Mouse (Mus musculus) lung, postnatal 0 days (tissue): Measurements from ENCODE around the gene Foxp4.

Source experiments
- CTCF ChIP-seq: IDR thresholded peaks from 2 replicates; pipeline ENCODE4 v1.5.1; 2016; ENCODE audit warnings: antibody characterized with exemption, mild to moderate bottlenecking
- EP300 ChIP-seq: IDR thresholded peaks from 2 replicates; pipeline ENCODE4 v1.6.1; 2016; ENCODE audit warnings: antibody characterized with exemption, mild to moderate bottlenecking, control low read depth

DNA sequence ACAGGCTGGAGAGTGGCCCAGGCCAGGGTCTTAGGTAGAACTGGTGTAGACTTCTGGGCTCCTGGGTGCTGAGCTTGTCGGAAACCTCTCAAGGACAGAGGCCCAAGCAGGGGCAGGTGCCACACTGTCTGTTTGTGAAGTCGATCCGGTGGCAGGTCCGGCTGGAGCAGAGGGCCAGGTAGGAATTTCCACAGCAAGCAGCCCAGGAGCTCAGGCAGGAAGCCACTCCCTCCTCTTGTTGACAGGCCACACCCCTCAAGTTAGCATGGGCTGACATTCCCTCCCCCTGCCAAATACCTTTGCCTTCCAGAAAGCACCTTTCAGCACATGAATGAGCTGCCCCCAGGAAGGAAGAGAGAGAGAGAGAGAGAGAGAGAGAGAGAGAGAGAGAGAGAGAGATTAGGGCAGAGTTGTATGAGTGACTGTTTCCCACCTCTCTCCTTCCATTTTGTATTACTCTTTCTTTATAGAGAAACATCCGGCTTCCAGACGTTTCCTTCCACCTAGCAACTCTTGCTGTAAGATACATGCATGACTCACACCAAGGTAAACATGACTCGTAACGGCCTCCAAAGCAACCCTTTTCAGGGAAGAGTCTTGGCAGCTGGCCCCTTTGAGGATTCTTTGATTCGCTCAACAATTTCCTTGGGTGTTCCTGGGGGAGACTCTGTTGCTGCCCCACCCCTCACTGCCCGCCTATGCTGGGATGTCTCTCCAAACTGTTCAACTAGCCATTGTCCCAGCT lies 33.8 kb upstream of the Foxp4 start:
- TF ChIP-seq EP300 (peak; percentile 91), CTCF (no peak)
